Mouse (Mus musculus) liver, postnatal 0 days (tissue): ENCODE results near the gene Dnajb7.

Experiments
- CTCF ChIP-seq: sonication (generic); IDR thresholded peaks from 2 replicates; pipeline ENCODE4 v1.5.1; 2016; ENCODE audit warnings: antibody characterized with exemption, low read depth
- EP300 ChIP-seq: IDR thresholded peaks from 2 replicates; pipeline ENCODE4 v1.6.1; 2016; ENCODE audit warnings: antibody characterized with exemption, low read depth, mild to moderate bottlenecking

DNA sequence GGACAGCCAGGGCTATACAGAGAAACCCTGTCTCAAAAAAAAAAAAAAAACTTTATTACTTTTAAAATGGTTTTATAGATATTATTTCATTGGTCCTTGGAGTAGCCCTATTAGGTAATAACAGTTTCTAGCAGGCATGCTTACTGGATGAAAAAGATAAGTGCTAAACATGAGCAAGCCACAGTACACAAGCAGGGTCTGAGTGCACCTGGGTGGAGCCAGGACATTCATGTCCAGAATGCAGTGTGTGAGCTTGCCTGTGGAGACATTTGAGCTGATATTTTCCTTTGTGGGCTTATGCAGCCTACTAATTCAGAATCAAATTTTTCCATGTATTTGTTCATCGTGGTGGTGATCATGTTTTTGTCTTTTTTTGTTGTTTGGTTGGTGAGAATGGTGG is 30.2 kb upstream of the Dnajb7 start:
- TF ChIP-seq CTCF: no peak
- no peak for TF ChIP-seq EP300
